Mouse (Mus musculus) MEL-GATA-1-ER (cell line): Measurements from ENCODE around the gene Aass.

Experiments used
- DNase-seq: peaks from one replicate; pipeline ENCODE4 v3.0.0-alpha.2; 2012; ENCODE audit warnings: low read depth; ENCODE audit errors: extremely low read depth

The Aass gene

DNA sequence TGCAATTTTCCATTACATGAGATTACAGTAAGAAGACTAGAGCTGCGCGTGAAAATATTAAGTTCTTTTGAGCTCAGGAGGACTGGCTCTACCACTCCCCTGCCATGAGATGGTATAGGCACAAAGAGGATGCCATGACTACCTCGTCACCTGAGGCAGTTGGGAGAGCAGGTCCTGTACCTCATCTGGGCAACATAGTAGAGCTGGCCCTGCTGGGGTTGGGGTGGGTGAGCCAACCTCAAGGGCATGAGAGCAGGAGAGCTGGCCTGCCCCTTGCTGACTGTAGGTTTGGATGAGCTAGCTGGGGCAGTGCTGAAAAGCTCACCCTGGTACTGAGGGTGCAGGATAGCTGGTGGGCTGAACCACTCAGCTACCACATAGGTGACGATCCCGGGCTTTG is 77.1 kb downstream of the Aass start:
- DNase-seq = no peak

DNA sequence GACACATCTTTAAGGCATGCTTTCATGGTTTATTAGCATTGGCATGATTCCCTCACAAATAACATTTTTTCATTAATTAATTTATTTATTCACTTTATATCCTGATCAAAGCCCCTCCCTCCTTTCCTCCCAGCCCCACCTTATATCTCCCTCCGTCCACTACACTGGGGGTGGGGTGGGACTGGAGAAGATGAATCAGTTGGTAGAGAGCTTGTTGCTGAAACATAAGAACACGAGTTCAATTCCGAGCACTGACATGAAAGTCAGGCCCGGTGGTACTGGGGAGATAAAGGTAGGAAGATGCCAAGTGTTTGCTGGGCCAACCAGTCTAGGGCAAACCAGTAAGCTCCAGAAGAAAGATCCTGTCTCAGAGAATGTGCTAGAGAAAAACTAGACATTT is 84.0 kb downstream of the Aass start:
- no peak for DNase-seq

DNA sequence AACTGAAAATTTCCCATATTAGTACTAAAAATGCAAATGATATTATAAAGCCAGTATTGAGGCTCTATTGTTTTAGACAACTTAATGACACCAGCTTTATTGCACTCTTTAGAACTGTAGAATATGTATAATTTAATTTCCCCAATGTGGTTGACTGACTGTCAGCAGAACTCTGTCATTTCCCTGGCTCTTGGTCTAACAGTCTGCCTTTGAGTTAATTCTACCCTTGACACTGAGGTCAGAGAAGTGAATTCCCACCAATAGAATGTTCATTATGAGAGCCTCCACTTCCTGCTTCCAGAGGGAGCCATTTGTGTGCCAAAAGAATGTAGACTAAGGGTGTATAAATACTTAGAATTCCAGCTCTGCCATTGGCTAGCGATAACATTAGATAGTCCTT is 104.5 kb downstream of the Aass start:
- no peak for DNase-seq
